Mouse (Mus musculus) MEL (cell line): ENCODE data around the gene Comt. TPM values are rescaled to one million over a fixed set of nuclear protein-coding genes. Genes with fewer than 3 reads are reported as not detected.

Source experiments
- DNase-seq: peaks from one replicate; pipeline ENCODE4 v3.0.0; 2011; ENCODE audit warnings: low read depth, low spot score
- H3K27ac ChIP-seq: 2 replicates; pipeline ENCODE4 v1.5.1; 2012; ENCODE audit warnings: low read depth, mild to moderate bottlenecking, control low read depth, low read length, moderate library complexity; ENCODE audit not compliant: control insufficient read depth
- H3K27me3 ChIP-seq, 2 experiments: fragments of 150-350 bp in 1 of 2; sonication (generic) in 1 of 2; 2 replicates each; pipeline ENCODE4 v1.6.1; 2012; ENCODE audit warnings: low read length in 2 of 2, mild to moderate bottlenecking in 2 of 2, improper control_type of control experiment in 1 of 2, moderate library complexity in 1 of 2; ENCODE audit not compliant: insufficient read depth in 2 of 2, control insufficient read depth in 1 of 2
- H3K36me3 ChIP-seq, 2 experiments: 2 replicates each; pipeline ENCODE4 v1.6.1; 2012 to 2014; ENCODE audit warnings: low read length in 2 of 2, improper control_type of control experiment in 1 of 2, inconsistent platforms in 1 of 2, mild to moderate bottlenecking in 1 of 2; ENCODE audit not compliant: insufficient read depth in 2 of 2, control insufficient read depth in 1 of 2
- H3K4me1 ChIP-seq, 2 experiments: fragments of 150-350 bp in 1 of 2; sonication (generic) in 1 of 2; 2 replicates each; pipeline ENCODE4 v1.6.1; 2012; ENCODE audit warnings: low read length in 2 of 2, improper control_type of control experiment in 1 of 2, mild to moderate bottlenecking in 1 of 2; ENCODE audit not compliant: insufficient read depth in 2 of 2, control insufficient read depth in 1 of 2
- H3K4me3 ChIP-seq, 2 experiments: fragments of 150-350 bp in 1 of 2; sonication (generic) in 1 of 2; 2 replicates each; pipeline ENCODE4 v1.5.1; 2012; ENCODE audit warnings: low read depth in 2 of 2, low read length in 2 of 2, mild to moderate bottlenecking in 2 of 2, moderate library complexity in 2 of 2, control low read depth in 1 of 2, improper control_type of control experiment in 1 of 2; ENCODE audit not compliant: control insufficient read depth in 1 of 2, insufficient read depth in 1 of 2
- H3K79me2 ChIP-seq: 2 replicates; pipeline ENCODE4 v1.6.1; 2012; ENCODE audit warnings: mild to moderate bottlenecking, low read length, moderate library complexity; ENCODE audit not compliant: control insufficient read depth, poor library complexity, insufficient read depth
- H3K9ac ChIP-seq: 2 replicates; pipeline ENCODE4 v1.6.1; 2012; ENCODE audit warnings: low read depth, mild to moderate bottlenecking, control low read depth, low read length, moderate library complexity; ENCODE audit not compliant: control insufficient read depth, poor library complexity, severe bottlenecking
- H3K9me3 ChIP-seq: fragments of 150-350 bp; sonication (generic); replicated peaks from 2 replicates; pipeline ENCODE4 v1.6.1; 2012; ENCODE audit warnings: mild to moderate bottlenecking, low read length, improper control_type of control experiment, moderate library complexity; ENCODE audit not compliant: insufficient read depth
- BHLHE40 ChIP-seq: IDR thresholded peaks from 2 replicates; pipeline ENCODE4 v1.6.1; 2012; ENCODE audit warnings: low read depth, mild to moderate bottlenecking, inconsistent platforms, low read length, improper control_type of control experiment, borderline replicate concordance
- CHD2 ChIP-seq: IDR thresholded peaks from 2 replicates; pipeline ENCODE4 v1.6.1; 2011; ENCODE audit warnings: low read length, improper control_type of control experiment
- E2F4 ChIP-seq: IDR thresholded peaks from 2 replicates; pipeline ENCODE4 v1.6.1; 2011; ENCODE audit warnings: low read depth, low read length, improper control_type of control experiment, borderline replicate concordance
- ELF1 ChIP-seq: IDR thresholded peaks from 2 replicates; pipeline ENCODE4 v1.6.1; 2014; ENCODE audit warnings: low read depth, mild to moderate bottlenecking, inconsistent platforms, low read length, improper control_type of control experiment, moderate library complexity
- EP300 ChIP-seq, 2 experiments: IDR thresholded peaks; 2 replicates each; pipeline ENCODE4 v1.6.1; 2011; ENCODE audit warnings: improper control_type of control experiment in 2 of 2, low read length in 2 of 2, low read depth in 1 of 2, mild to moderate bottlenecking in 1 of 2
- ETS1 ChIP-seq: IDR thresholded peaks from 2 replicates; pipeline ENCODE4 v1.6.1; 2012; ENCODE audit warnings: low read depth, mild to moderate bottlenecking, inconsistent platforms, low read length, improper control_type of control experiment, moderate library complexity
- GATA1 ChIP-seq: IDR thresholded peaks from 2 replicates; pipeline ENCODE4 v1.6.1; 2011; ENCODE audit warnings: low read depth, low read length, improper control_type of control experiment
- JUND ChIP-seq: IDR thresholded peaks from 2 replicates; pipeline ENCODE4 v1.6.1; 2011; ENCODE audit warnings: low read depth, mild to moderate bottlenecking, improper control_type of control experiment, low read length
- MAFK ChIP-seq: IDR thresholded peaks from 2 replicates; pipeline ENCODE4 v1.6.1; 2011; ENCODE audit warnings: low read depth, mild to moderate bottlenecking, low read length, improper control_type of control experiment, borderline replicate concordance
- MAX ChIP-seq: IDR thresholded peaks from 2 replicates; pipeline ENCODE4 v1.6.1; 2011; ENCODE audit warnings: low read length, improper control_type of control experiment
- MAZ ChIP-seq: IDR thresholded peaks from 2 replicates; pipeline ENCODE4 v1.6.1; 2012; ENCODE audit warnings: low read depth, mild to moderate bottlenecking, inconsistent platforms, low read length, improper control_type of control experiment
- MXI1 ChIP-seq: IDR thresholded peaks from 2 replicates; pipeline ENCODE4 v1.6.1; 2011; ENCODE audit warnings: mild to moderate bottlenecking, low read depth, low read length, improper control_type of control experiment
- MYB ChIP-seq: IDR thresholded peaks from 2 replicates; pipeline ENCODE4 v1.6.1; 2011; ENCODE audit warnings: mild to moderate bottlenecking, low read depth, low read length, improper control_type of control experiment
- NELFE ChIP-seq: IDR thresholded peaks from 2 replicates; pipeline ENCODE4 v1.6.1; 2011; ENCODE audit warnings: low read depth, low read length, improper control_type of control experiment
- NRF1 ChIP-seq: IDR thresholded peaks from 2 replicates; pipeline ENCODE4 v1.6.1; 2014; ENCODE audit warnings: low read depth, mild to moderate bottlenecking, inconsistent platforms, low read length, improper control_type of control experiment, moderate library complexity; ENCODE audit not compliant: poor library complexity, insufficient read depth, severe bottlenecking
- POLR2AphosphoS2 ChIP-seq: IDR thresholded peaks from 2 replicates; pipeline ENCODE4 v1.6.1; 2011; ENCODE audit warnings: low read length, improper control_type of control experiment
- POLR2AphosphoS5 ChIP-seq: IDR thresholded peaks from 2 replicates; pipeline ENCODE4 v1.6.1; 2012; ENCODE audit warnings: low read depth, borderline replicate concordance, mild to moderate bottlenecking, inconsistent platforms, low read length, moderate library complexity, mixed read lengths
- RCOR1 ChIP-seq: IDR thresholded peaks from 2 replicates; pipeline ENCODE4 v1.6.1; 2012; ENCODE audit warnings: low read depth, mild to moderate bottlenecking, inconsistent platforms, low read length, improper control_type of control experiment
- SIN3A ChIP-seq: IDR thresholded peaks from 2 replicates; pipeline ENCODE4 v1.6.1; 2012; ENCODE audit warnings: low read length, improper control_type of control experiment, inconsistent platforms
- TAL1 ChIP-seq: IDR thresholded peaks from 2 replicates; pipeline ENCODE4 v1.6.1; 2012; ENCODE audit warnings: mild to moderate bottlenecking, inconsistent platforms, low read length, moderate library complexity, mixed read lengths
- TCF12 ChIP-seq: IDR thresholded peaks from 2 replicates; pipeline ENCODE4 v1.6.1; 2014; ENCODE audit warnings: low read depth, mild to moderate bottlenecking, inconsistent platforms, low read length, improper control_type of control experiment, moderate library complexity
- USF2 ChIP-seq, 2 experiments: IDR thresholded peaks; 2 replicates each; pipeline ENCODE4 v1.6.1; 2011 to 2012; ENCODE audit warnings: improper control_type of control experiment in 2 of 2, low read length in 2 of 2, borderline replicate concordance in 1 of 2, inconsistent platforms in 1 of 2, low read depth in 1 of 2, mild to moderate bottlenecking in 1 of 2; ENCODE audit not compliant: insufficient read depth in 1 of 2
- ZC3H11A ChIP-seq: IDR thresholded peaks from 2 replicates; pipeline ENCODE4 v1.6.1; 2012; ENCODE audit warnings: low read depth, mild to moderate bottlenecking, inconsistent platforms, low read length, improper control_type of control experiment
- ZKSCAN1 ChIP-seq: IDR thresholded peaks from 2 replicates; pipeline ENCODE4 v1.6.1; 2012; ENCODE audit warnings: low read depth, mild to moderate bottlenecking, inconsistent platforms, low read length, improper control_type of control experiment, moderate library complexity
- ZMIZ1 ChIP-seq: IDR thresholded peaks from 2 replicates; pipeline ENCODE4 v1.6.1; 2012; ENCODE audit warnings: low read depth, mild to moderate bottlenecking, inconsistent platforms, low read length, improper control_type of control experiment, moderate library complexity
- ZNF384 ChIP-seq: IDR thresholded peaks from 2 replicates; pipeline ENCODE4 v1.6.1; 2012; ENCODE audit warnings: low read depth, mild to moderate bottlenecking, inconsistent platforms, low read length, improper control_type of control experiment
- polyA plus RNA-seq, 2 experiments: library from polyadenylated mRNA; stranded (reverse) in 1 of 2; unstranded in 1 of 2; fragments of >175 nt in 1 of 2; fragments of >200 nt in 1 of 2; gene quantifications; 2 replicates each; pipeline versions ENCODE4 v1.2.1 to v1.2.4; 2012; ENCODE audit warnings: low replicate concordance in 2 of 2, low read depth in 1 of 2; ENCODE audit not compliant: insufficient read length in 2 of 2, insufficient read depth in 1 of 2, missing spikeins in 1 of 2
- total RNA-seq: library from RNA; depleted of rRNA; stranded (reverse); fragments of 300-350 nt; gene quantifications from 2 replicates; pipeline ENCODE4 v1.2.3, GENCODE M21; 2012

The Comt gene
- total and polyA plus RNA-seq, 3 experiments = 62.5 to 71.8 TPM; not detected in 1

DNA sequence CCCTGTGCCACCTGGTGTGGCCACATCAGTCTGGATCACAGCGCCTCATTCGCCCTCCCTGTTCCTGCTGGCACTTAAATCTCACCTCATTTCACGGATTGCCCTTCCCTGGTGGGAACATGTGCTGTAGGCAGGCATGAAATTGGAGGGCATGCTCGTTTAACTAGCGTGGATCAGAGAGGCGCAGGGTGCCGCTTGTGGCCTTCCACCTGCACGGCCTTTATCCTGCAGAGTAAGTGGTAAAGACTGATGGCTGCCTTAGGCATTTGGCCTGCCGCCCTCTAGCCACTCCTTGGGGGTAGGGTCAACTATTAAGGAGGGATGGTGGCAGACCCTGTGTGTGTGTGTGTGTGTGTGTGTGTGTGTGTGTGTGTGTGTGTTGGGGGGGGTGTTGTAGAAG is 35.4 kb upstream of the Comt start:
- H3K9me3 ChIP-seq = no peaks in the 10 kb centered on the region
- TF ChIP-seq ELF1 = no peak
- TF ChIP-seq, all 39 proteins: peak for 0
- Histone ChIP-seq H3K27ac (no peak overlapping the region), H3K27me3 (no peaks in the 10 kb centered on the region), H3K79me2 (no peaks in the 10 kb centered on the region), H3K36me3 (peaks cover 0 to 26% of the 10 kb centered on the region in 2 experiments; a peak in 3 of 4 replicates), H3K9ac (no peak overlapping the region), H3K4me1 (peaks cover 9 to 41% of the 10 kb centered on the region in 2 experiments), H3K4me3 (no peak overlapping the region)
- no peak for DNase-seq

DNA sequence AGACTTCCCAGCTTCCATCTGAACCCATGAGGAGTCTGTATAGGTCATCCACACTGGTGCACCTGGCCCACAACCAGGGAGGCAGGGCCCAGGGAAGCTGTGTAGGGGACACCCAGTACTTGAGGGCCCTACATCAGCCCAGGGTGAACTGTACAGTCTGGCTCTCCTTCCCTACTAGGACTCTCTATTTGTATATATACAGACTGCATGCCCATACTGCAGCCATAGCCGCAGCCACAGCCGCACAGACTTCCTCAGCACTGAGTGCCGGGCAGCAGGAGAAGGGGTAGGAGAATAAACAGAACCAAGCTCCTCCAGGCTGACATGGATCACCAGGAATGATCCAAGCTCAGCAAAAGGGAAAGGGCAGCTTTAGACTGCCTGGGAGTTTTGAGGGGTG is 34.2 kb upstream of the Comt start:
- TF ChIP-seq USF2 (IDR thresholded peaks at IDR 0.05; ENCODE audit: borderline replicate concordance in 1 of 2, insufficient read depth in 1 of 2, low read depth in 1 of 2, low read length in 2 of 2) = no peak
- no peak for TF ChIP-seq MXI1
- TF ChIP-seq POLR2AphosphoS5 = no peak
- no peak for TF ChIP-seq E2F4
- TF ChIP-seq SIN3A = no peak
- Histone ChIP-seq H3K4me1 (peaks cover 9 to 41% of the 10 kb centered on the region in 2 experiments), H3K36me3 (peaks cover 0 to 26% of the 10 kb centered on the region in 2 experiments), H3K9ac (no peak overlapping the region), H3K27me3 (no peaks in the 10 kb centered on the region), H3K4me3 (no peak overlapping the region), H3K27ac (no peak overlapping the region), H3K79me2 (no peaks in the 10 kb centered on the region), H3K9me3 (no peaks in the 10 kb centered on the region)
- DNase-seq = no peak

DNA sequence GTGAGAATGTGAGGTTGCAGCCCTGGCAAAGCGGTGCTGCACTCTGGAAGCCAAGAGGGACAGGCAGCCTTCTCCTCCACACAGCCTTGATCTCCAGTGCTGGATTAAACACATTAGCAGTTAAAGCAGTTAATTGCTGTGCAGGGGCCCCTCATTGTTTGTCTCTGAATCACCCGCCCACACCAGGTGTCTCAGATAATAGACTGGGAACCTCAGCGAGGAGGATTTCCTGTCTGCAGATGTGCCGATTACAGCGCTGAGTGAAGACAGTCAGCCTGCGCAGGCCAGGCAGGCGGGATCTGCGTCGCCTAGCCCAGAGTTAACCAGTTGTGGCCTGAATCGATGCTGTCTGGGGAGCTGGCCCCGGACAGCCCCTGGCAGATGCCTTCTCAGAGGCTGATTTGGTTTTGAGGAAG is 33.3 kb upstream of the Comt start:
- peaks cover 9 to 41% of the 10 kb centered on the region in 2 experiments for H3K4me1 ChIP-seq
- H3K27ac ChIP-seq = peak overlapping the region; percentile 79
- TF ChIP-seq MAFK = peak; percentile 84
- peak; percentile 97 for TF ChIP-seq GATA1
- no peak for TF ChIP-seq USF2 (IDR thresholded peaks at IDR 0.05; ENCODE audit: borderline replicate concordance in 1 of 2, insufficient read depth in 1 of 2, low read depth in 1 of 2, low read length in 2 of 2)
- TF ChIP-seq EP300 (IDR thresholded peaks at IDR 0.05; ENCODE audit: low read depth in 1 of 2, low read length in 2 of 2) = peak; percentile 97 to 99
- TF ChIP-seq ZMIZ1 = 0 out of 2 replicates have a peak, but pooled peaks have one; percentile 53
- peak; percentile 100 for TF ChIP-seq RCOR1
- TF ChIP-seq POLR2AphosphoS2 = no peak
- peak; percentile 95 for TF ChIP-seq ETS1
- peak; percentile 96 for TF ChIP-seq TAL1
- peak; percentile 37; the same call in 1 of the 2 replicates for TF ChIP-seq CHD2
- TF ChIP-seq ZNF384 = peak; percentile 46; the same call in 1 of the 2 replicates
- peak; percentile 99 for TF ChIP-seq MYB
- TF ChIP-seq TCF12 = peak; percentile 98
- TF ChIP-seq ZC3H11A = no peak
- TF ChIP-seq JUND = peak; percentile 78
- TF ChIP-seq ZKSCAN1 = no peak
- peak; percentile 90 for TF ChIP-seq MAZ
- peak; percentile 72 for TF ChIP-seq MAX
- TF ChIP-seq NELFE = peak; percentile 19; the same call in 1 of the 2 replicates
- TF ChIP-seq MXI1 = no peak; the same call in 1 of the 2 replicates
- peak; percentile 69; the same call in 1 of the 2 replicates for TF ChIP-seq BHLHE40
- peak; percentile 79 for TF ChIP-seq NRF1

More for the DNA sequence above, 33.3 kb upstream of the Comt start:
- no peaks in the 10 kb centered on the region for H3K9me3 ChIP-seq
- H3K36me3 ChIP-seq = peaks cover 0 to 26% of the 10 kb centered on the region in 2 experiments
- H3K27me3 ChIP-seq = no peaks in the 10 kb centered on the region
- 0 out of 2 replicates have a peak overlapping the region, but pooled peaks have one; percentile 0 for H3K9ac ChIP-seq
- H3K79me2 ChIP-seq = no peaks in the 10 kb centered on the region
- H3K4me3 ChIP-seq = peak overlapping the region in 1 of 2 experiments; percentile 7; a peak in 2 of 4 replicates
- DNase-seq = peak; percentile 95
